Mouse (Mus musculus): ENCODE results near the gene Magi2. TPM values are rescaled to one million over a fixed set of nuclear protein-coding genes. Genes with fewer than 3 reads are reported as not detected.

Magi2 gene
- polyA plus RNA-seq, 1 experiment from 2014 or later, result 3.2 TPM

DNA sequence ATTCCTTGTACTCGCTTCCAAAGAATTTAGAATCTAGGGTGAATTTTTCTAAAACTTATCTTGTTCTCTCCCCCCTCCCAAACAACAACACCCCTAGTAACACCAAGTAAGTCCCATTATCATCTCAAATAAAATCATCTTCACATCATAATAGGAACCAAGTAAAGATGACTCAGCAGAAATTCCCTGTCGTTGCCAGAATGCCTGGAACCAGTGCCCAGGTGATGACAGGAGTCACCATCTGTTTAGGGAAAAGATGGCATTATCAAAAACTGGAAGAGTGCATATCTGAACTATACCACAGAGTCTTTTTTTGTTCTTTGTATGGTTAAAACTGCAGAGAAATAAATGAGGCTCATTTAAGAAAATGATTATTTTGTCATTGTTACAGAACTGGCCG, 1103.2 kb downstream of the Magi2 start:
- no peak for ATAC-seq (replicated peaks; ENCODE audit: low FRiP score, low TSS enrichment, low read depth)

DNA sequence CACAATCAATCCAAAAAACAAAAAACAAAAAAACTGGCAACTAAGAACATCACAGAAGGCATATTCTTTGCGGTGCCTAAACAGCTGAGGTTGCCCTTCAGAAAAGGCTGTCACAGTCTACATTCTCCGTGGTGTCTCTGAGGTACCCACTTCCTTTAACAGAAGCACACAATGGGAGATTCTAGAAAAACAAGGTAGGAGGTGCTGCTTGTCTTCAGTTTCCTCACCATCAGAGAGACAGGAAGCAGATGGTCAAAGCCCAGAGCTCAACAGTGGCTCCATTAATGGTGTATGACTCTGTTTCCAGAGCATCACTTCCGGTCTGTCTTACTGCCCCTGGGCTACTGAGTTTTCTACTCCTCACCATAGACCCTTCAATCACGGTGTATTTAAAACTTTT, 1105.7 kb downstream of the Magi2 start:
- no peak for ATAC-seq (replicated peaks; ENCODE audit: low FRiP score, low TSS enrichment, low read depth)
- Histone ChIP-seq H3K9ac (ENCODE audit: low read length) (no peak overlapping the region), H3K36me3 (ENCODE audit: control insufficient read depth, insufficient read depth, low read length) (no peaks in the 10 kb centered on the region), H3K27ac (ENCODE audit: low read depth) (no peak overlapping the region), H3K9me3 (ENCODE audit: control insufficient read depth, low read length) (no peaks in the 10 kb centered on the region), H3K27me3 (replicated peaks; ENCODE audit: control insufficient read depth, insufficient read depth, low read length) (no peaks in the 10 kb centered on the region), H3K4me3 (ENCODE audit: low read depth, low read length) (no peak overlapping the region), H3K4me2 (ENCODE audit: low read length) (no peak overlapping the region), H3K4me1 (replicated peaks; ENCODE audit: control insufficient read depth, insufficient read depth, low read length) (no peaks in the 10 kb centered on the region)
- 86% methylated on average over 4 of the region's 4 CpGs for WGBS
- DNase-seq (ENCODE audit: low spot score), result no peak

More for the DNA sequence above, 1103.2 kb downstream of the Magi2 start:
- no peak overlapping the region for H3K9ac ChIP-seq (ENCODE audit: low read length)
- H3K4me1 ChIP-seq (replicated peaks; ENCODE audit: control insufficient read depth, insufficient read depth, low read length), result no peaks in the 10 kb centered on the region
- H3K27ac ChIP-seq (ENCODE audit: low read depth), result no peak overlapping the region
- no peak overlapping the region for H3K4me2 ChIP-seq (ENCODE audit: low read length)
- H3K27me3 ChIP-seq (replicated peaks; ENCODE audit: control insufficient read depth, insufficient read depth, low read length), result no peaks in the 10 kb centered on the region
- H3K36me3 ChIP-seq (ENCODE audit: control insufficient read depth, insufficient read depth, low read length), result no peaks in the 10 kb centered on the region
- no peak overlapping the region for H3K4me3 ChIP-seq (ENCODE audit: low read depth, low read length)
- 72% methylated on average over 3 of the region's 3 CpGs for WGBS
- no peaks in the 10 kb centered on the region for H3K9me3 ChIP-seq (ENCODE audit: control insufficient read depth, low read length)
- no peak for DNase-seq (ENCODE audit: low spot score)

DNA sequence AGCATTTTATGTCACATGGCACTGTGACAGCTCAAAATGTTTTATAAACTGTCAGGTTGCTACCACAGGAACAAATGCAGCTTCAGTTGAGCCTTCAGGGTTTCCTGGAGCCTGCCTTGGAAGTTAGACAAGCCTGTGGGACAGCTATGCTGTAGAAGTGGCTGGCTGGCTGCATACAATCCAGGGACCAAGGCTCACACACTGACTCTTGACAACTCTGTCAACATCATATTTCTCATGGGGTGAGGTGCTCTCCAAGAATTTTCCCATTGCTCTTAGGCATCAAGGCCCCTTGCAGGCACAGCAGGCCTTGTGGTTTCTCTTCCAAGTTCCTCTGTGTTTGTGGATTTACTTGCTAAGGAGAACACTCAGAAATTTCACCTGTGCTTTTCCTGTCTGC, 1107.7 kb downstream of the Magi2 start:
- Histone ChIP-seq H3K27me3 (replicated peaks; ENCODE audit: control insufficient read depth, insufficient read depth, low read length) (no peaks in the 10 kb centered on the region), H3K4me2 (ENCODE audit: low read length) (no peak overlapping the region), H3K4me1 (replicated peaks; ENCODE audit: control insufficient read depth, insufficient read depth, low read length) (no peaks in the 10 kb centered on the region), H3K36me3 (ENCODE audit: control insufficient read depth, insufficient read depth, low read length) (no peaks in the 10 kb centered on the region), H3K9me3 (ENCODE audit: control insufficient read depth, low read length) (no peaks in the 10 kb centered on the region), H3K4me3 (ENCODE audit: low read depth, low read length) (no peak overlapping the region), H3K27ac (ENCODE audit: low read depth) (no peak overlapping the region), H3K9ac (ENCODE audit: low read length) (no peak overlapping the region)
- no peak for ATAC-seq (replicated peaks; ENCODE audit: low FRiP score, low TSS enrichment, low read depth)
- no peak for DNase-seq (ENCODE audit: low spot score)

DNA sequence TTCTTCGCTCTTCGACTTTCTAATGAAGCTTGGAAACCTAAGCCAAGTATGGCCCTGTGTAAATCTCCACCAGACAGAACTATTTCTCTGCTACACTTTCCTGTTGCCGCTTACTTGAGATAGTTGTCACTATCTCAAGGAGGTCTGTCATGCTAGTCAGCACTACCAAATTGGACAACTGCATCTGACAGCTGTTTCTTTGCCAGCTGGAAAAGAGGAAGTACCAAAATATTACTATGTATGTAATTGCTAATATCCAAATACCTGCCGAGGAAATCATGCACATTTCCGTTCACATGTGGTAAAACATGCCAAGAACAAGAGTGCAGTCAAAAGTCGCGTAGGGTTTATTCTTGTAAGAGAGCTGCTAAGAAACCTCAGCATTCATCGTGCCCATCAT, 1126.1 kb downstream of the Magi2 start:
- Histone ChIP-seq H3K27ac (ENCODE audit: low read depth) (no peak overlapping the region), H3K9ac (ENCODE audit: low read length) (no peak overlapping the region), H3K27me3 (replicated peaks; ENCODE audit: control insufficient read depth, insufficient read depth, low read length) (no peaks in the 10 kb centered on the region), H3K4me2 (ENCODE audit: low read length) (no peak overlapping the region), H3K4me1 (replicated peaks; ENCODE audit: control insufficient read depth, insufficient read depth, low read length) (no peaks in the 10 kb centered on the region), H3K36me3 (ENCODE audit: control insufficient read depth, insufficient read depth, low read length) (no peaks in the 10 kb centered on the region), H3K4me3 (ENCODE audit: low read depth, low read length) (no peak overlapping the region), H3K9me3 (ENCODE audit: control insufficient read depth, low read length) (no peaks in the 10 kb centered on the region)
- 93% methylated on average over 8 of the region's 8 CpGs for WGBS
- DNase-seq (ENCODE audit: low spot score) (no peak), ATAC-seq (replicated peaks; ENCODE audit: low FRiP score, low TSS enrichment, low read depth) (no peak)

DNA sequence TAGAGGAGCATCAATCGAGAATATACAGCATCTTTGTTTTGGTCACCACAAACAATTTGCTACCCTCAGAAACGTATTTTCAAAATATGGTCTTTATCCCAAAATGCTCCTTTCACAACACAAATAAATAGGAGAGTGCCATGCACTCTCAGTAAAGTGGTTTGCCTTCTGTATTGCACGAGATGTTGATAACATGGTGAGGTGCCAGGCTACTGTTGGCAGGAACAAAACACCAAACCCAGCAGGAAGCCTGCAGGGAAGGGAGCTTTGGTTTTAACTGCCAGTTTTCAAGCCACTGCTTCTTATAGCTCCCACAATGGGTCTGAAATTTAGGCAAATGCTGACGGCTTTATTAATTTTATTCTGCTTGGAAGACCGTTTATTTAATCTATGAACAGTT, 1131.6 kb downstream of the Magi2 start:
- H3K27ac ChIP-seq (ENCODE audit: low read depth), result no peak overlapping the region
- no peak overlapping the region for H3K4me2 ChIP-seq (ENCODE audit: low read length)
- WGBS, result 64% methylated on average over 5 of the region's 5 CpGs
- H3K9ac ChIP-seq (ENCODE audit: low read length), result no peak overlapping the region
- H3K4me1 ChIP-seq (replicated peaks; ENCODE audit: control insufficient read depth, insufficient read depth, low read length), result no peaks in the 10 kb centered on the region
- H3K9me3 ChIP-seq (ENCODE audit: control insufficient read depth, low read length), result no peaks in the 10 kb centered on the region
- DNase-seq (ENCODE audit: low spot score) (no peak), ATAC-seq (replicated peaks; ENCODE audit: low FRiP score, low TSS enrichment, low read depth) (no peak)
- H3K27me3 ChIP-seq (replicated peaks; ENCODE audit: control insufficient read depth, insufficient read depth, low read length), result no peaks in the 10 kb centered on the region
- no peak overlapping the region for H3K4me3 ChIP-seq (ENCODE audit: low read depth, low read length)
- H3K36me3 ChIP-seq (ENCODE audit: control insufficient read depth, insufficient read depth, low read length), result no peaks in the 10 kb centered on the region

DNA sequence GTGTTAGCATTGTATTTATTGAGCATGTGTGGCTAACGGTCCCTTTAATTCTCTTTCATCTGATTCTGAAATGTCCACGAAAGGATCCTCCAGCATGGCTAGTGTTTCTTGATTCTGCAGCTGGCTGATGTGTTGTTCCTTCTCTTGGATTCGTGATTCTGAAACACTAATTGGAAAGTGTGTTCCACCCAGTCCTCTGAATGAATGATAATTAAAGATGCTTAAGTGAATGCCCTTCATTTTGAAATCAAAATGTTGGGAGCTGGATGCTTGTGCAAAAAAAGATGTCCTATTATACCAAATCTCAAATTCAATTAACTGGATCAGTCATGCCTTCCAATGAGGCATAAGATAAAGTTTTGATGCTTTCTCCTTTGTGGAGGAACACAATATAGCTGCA, 1132.2 kb downstream of the Magi2 start:
- Histone ChIP-seq H3K9ac (ENCODE audit: low read length) (no peak overlapping the region), H3K4me2 (ENCODE audit: low read length) (no peak overlapping the region), H3K4me3 (ENCODE audit: low read depth, low read length) (no peak overlapping the region), H3K27me3 (replicated peaks; ENCODE audit: control insufficient read depth, insufficient read depth, low read length) (no peaks in the 10 kb centered on the region), H3K36me3 (ENCODE audit: control insufficient read depth, insufficient read depth, low read length) (no peaks in the 10 kb centered on the region), H3K9me3 (ENCODE audit: control insufficient read depth, low read length) (no peaks in the 10 kb centered on the region), H3K4me1 (replicated peaks; ENCODE audit: control insufficient read depth, insufficient read depth, low read length) (no peaks in the 10 kb centered on the region), H3K27ac (ENCODE audit: low read depth) (no peak overlapping the region)
- WGBS, result 85% methylated on average over 3 of the region's 3 CpGs
- DNase-seq (ENCODE audit: low spot score), result no peak
- no peak for ATAC-seq (replicated peaks; ENCODE audit: low FRiP score, low TSS enrichment, low read depth)

DNA sequence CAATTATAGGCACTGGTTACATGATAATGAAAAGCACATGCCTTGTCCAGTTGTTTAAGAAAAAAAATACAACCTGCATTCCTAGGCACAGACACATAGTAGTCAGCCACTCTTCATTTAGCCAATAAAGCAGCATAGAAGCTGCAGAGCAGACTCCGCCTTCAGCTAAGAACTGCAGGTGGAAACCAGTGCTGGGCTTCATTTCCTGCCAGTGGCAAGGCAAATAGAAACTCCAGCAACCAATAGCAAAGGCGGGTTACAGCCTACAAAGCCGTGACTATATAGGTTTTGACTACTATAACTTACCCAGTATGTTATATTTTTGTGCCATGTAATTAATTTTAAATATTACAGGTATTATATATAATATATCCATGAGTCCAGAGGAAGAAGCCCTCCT, 1135.3 kb downstream of the Magi2 start:
- 83% methylated on average over 3 of the region's 3 CpGs for whole genome bisulfite sequencing
- no peaks in the 10 kb centered on the region for H3K27me3 ChIP-seq (replicated peaks; ENCODE audit: control insufficient read depth, insufficient read depth, low read length)
- DNase-seq (ENCODE audit: low spot score), result no peak
- H3K36me3 ChIP-seq (ENCODE audit: control insufficient read depth, insufficient read depth, low read length), result no peaks in the 10 kb centered on the region
- no peaks in the 10 kb centered on the region for H3K4me1 ChIP-seq (replicated peaks; ENCODE audit: control insufficient read depth, insufficient read depth, low read length)
- no peak overlapping the region for H3K4me2 ChIP-seq (ENCODE audit: low read length)
- H3K9me3 ChIP-seq (ENCODE audit: control insufficient read depth, low read length), result no peaks in the 10 kb centered on the region
- no peak overlapping the region for H3K4me3 ChIP-seq (ENCODE audit: low read depth, low read length)
- no peak overlapping the region for H3K9ac ChIP-seq (ENCODE audit: low read length)
- no peak overlapping the region for H3K27ac ChIP-seq (ENCODE audit: low read depth)
- no peak for ATAC-seq (replicated peaks; ENCODE audit: low FRiP score, low TSS enrichment, low read depth)

DNA sequence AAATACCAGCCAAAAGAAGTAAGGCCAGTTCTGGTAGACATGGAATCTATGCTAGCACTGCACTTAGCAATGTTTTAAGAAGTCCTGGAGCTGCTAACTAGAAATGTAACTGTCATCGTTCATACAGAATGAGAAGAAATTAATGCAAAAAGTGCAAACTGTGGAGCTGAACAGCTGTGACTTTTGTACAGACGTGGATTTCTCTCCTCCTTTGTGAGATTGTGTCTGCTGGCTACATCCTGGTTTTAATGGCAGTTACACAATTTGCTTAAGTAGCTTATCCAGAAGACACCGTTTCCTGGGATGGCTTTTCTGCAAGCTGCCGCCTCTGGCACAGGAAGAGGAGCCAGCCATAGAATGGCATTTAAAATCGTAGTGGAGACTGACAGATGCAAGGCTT, 1136.4 kb downstream of the Magi2 start:
- Histone ChIP-seq H3K9me3 (ENCODE audit: control insufficient read depth, low read length) (no peaks in the 10 kb centered on the region), H3K9ac (ENCODE audit: low read length) (no peak overlapping the region), H3K27me3 (replicated peaks; ENCODE audit: control insufficient read depth, insufficient read depth, low read length) (no peaks in the 10 kb centered on the region), H3K4me3 (ENCODE audit: low read depth, low read length) (no peak overlapping the region), H3K4me2 (ENCODE audit: low read length) (no peak overlapping the region), H3K36me3 (ENCODE audit: control insufficient read depth, insufficient read depth, low read length) (no peaks in the 10 kb centered on the region), H3K27ac (ENCODE audit: low read depth) (no peak overlapping the region), H3K4me1 (replicated peaks; ENCODE audit: control insufficient read depth, insufficient read depth, low read length) (no peaks in the 10 kb centered on the region)
- 64% methylated on average over 5 of the region's 5 CpGs for WGBS
- DNase-seq (ENCODE audit: low spot score) (no peak), ATAC-seq (replicated peaks; ENCODE audit: low FRiP score, low TSS enrichment, low read depth) (no peak)

DNA sequence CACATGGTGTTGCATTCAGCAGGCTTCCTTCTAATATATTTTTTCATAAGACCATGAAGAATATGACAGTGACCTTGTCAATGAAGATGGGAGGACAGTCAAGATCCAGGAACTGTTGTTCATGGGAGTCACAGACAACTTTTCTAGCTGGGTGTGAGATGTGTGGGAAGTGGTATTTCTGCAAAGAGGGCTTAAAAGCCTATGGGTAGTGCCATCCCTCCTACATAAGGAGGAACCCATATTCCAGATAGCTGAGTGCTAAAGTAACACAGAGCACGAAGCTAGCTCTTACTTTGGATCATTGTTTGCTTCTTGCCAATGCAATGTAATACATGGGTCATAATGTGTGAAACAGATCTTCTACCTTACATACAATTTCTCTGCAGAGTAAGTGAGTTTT, 1146.8 kb downstream of the Magi2 start:
- Histone ChIP-seq H3K4me3 (ENCODE audit: low read depth, low read length) (no peak overlapping the region), H3K4me1 (replicated peaks; ENCODE audit: control insufficient read depth, insufficient read depth, low read length) (no peaks in the 10 kb centered on the region), H3K36me3 (ENCODE audit: control insufficient read depth, insufficient read depth, low read length) (no peaks in the 10 kb centered on the region), H3K27me3 (replicated peaks; ENCODE audit: control insufficient read depth, insufficient read depth, low read length) (no peaks in the 10 kb centered on the region), H3K4me2 (ENCODE audit: low read length) (no peak overlapping the region), H3K9me3 (ENCODE audit: control insufficient read depth, low read length) (no peaks in the 10 kb centered on the region), H3K27ac (ENCODE audit: low read depth) (no peak overlapping the region), H3K9ac (ENCODE audit: low read length) (no peak overlapping the region)
- 74% methylated on average over 1 of the region's 1 CpGs for WGBS
- DNase-seq (ENCODE audit: low spot score), result no peak
- ATAC-seq (replicated peaks; ENCODE audit: low FRiP score, low TSS enrichment, low read depth), result no peak
